Mouse (Mus musculus) neural tube, embryonic 15.5 days (tissue): ENCODE results near the gene Usp24. TPM values are rescaled to one million over a fixed set of nuclear protein-coding genes. Genes with fewer than 3 reads are reported as not detected.

Experiments used
- ATAC-seq: fragments of 200-750 bp; cut with Nextera tagmentation; 2 replicates; pipeline ENCODE4 v1.8.0; 2017; ENCODE audit warnings: mild to moderate bottlenecking, moderate TSS enrichment, moderate library complexity; ENCODE audit not compliant: low FRiP score
- H3K27ac ChIP-seq: fragments of 300-500 bp; sonication (generic); replicated peaks from 2 replicates; pipeline ENCODE4 v1.5.1; 2015; ENCODE audit warnings: mild to moderate bottlenecking, inconsistent platforms
- H3K27me3 ChIP-seq: fragments of 300-500 bp; sonication (generic); replicated peaks from 2 replicates; pipeline ENCODE4 v1.6.1; 2015; ENCODE audit warnings: inconsistent platforms
- H3K36me3 ChIP-seq: fragments of 300-500 bp; sonication (generic); 2 replicates; pipeline ENCODE4 v1.6.1; 2015; ENCODE audit warnings: inconsistent platforms
- H3K4me1 ChIP-seq: fragments of 300-500 bp; sonication (generic); 2 replicates; pipeline ENCODE4 v1.6.1; 2015; ENCODE audit warnings: inconsistent platforms
- H3K4me2 ChIP-seq: fragments of 300-500 bp; sonication (generic); 2 replicates; pipeline ENCODE4 v1.6.1; 2015; ENCODE audit warnings: inconsistent platforms, mild to moderate bottlenecking, moderate library complexity
- H3K4me3 ChIP-seq: fragments of 300-500 bp; sonication (generic); replicated peaks from 2 replicates; pipeline ENCODE4 v1.5.1; 2015; ENCODE audit warnings: mild to moderate bottlenecking, inconsistent platforms
- H3K9ac ChIP-seq: fragments of 300-500 bp; sonication (generic); replicated peaks from 2 replicates; pipeline ENCODE4 v1.6.1; 2015; ENCODE audit warnings: mild to moderate bottlenecking, inconsistent platforms
- H3K9me3 ChIP-seq: fragments of 300-500 bp; sonication (generic); replicated peaks from 2 replicates; pipeline ENCODE4 v1.6.1; 2016; ENCODE audit warnings: inconsistent platforms
- WGBS: fragments of 180-500 bp; shearing (Covaris S2); methylation state at CpG from one replicate; pipeline ENCODE4 v1.1.7; 2015; ENCODE audit warnings: mixed read lengths; 5-methylcytosine and 5-hydroxymethylcytosine counted together
- polyA plus RNA-seq: library from polyadenylated mRNA; unstranded; fragments of >200 nt; fragmentation: Nextera tagmentation; extraction: Ambion mirVana; gene quantifications from 2 replicates; pipeline ENCODE4 v1.2.1, GENCODE M21; 2015

The Usp24 gene
- polyA plus RNA-seq, 1 experiment from 2014 or later = 7.4 TPM

GRCm38 (mm10) chr4:106296412-106297086, 19.5 kb upstream of the Usp24 start:
- H3K9ac ChIP-seq = no peak overlapping the region
- 88% methylated on average over 7 of the region's 7 CpGs for whole genome bisulfite sequencing

GRCm38 (mm10) chr4:106301346-106301745, 14.7 kb upstream of the Usp24 start:
- Histone ChIP-seq H3K27ac (no peak overlapping the region), H3K4me1 (no peaks in the 10 kb centered on the region), H3K4me3 (no peak overlapping the region), H3K9ac (no peak overlapping the region), H3K27me3 (no peaks in the 10 kb centered on the region), H3K9me3 (no peaks in the 10 kb centered on the region), H3K36me3 (no peaks in the 10 kb centered on the region), H3K4me2 (no peak overlapping the region)
- WGBS = 84% methylated on average over 6 of the region's 6 CpGs
- ATAC-seq = no peak

More at GRCm38 (mm10) chr4:106296412-106297086, 19.5 kb upstream of the Usp24 start:
- no peaks in the 10 kb centered on the region for H3K27me3 ChIP-seq
- H3K27ac ChIP-seq = no peak overlapping the region
- H3K9me3 ChIP-seq = no peaks in the 10 kb centered on the region
- no peaks in the 10 kb centered on the region for H3K4me1 ChIP-seq
- no peak overlapping the region for H3K4me3 ChIP-seq
- H3K4me2 ChIP-seq = no peak overlapping the region
- no peaks in the 10 kb centered on the region for H3K36me3 ChIP-seq
- no peak for ATAC-seq

- 94% methylated on average over 3 of the region's 3 CpGs for whole genome bisulfite sequencing
- Histone ChIP-seq H3K4me2 (no peak overlapping the region), H3K27ac (no peak overlapping the region), H3K4me1 (no peaks in the 10 kb centered on the region), H3K27me3 (no peaks in the 10 kb centered on the region), H3K9me3 (no peaks in the 10 kb centered on the region), H3K9ac (no peak overlapping the region), H3K4me3 (no peak overlapping the region), H3K36me3 (no peaks in the 10 kb centered on the region)
- no peak for ATAC-seq
These were observed 7.9 kb upstream of the Usp24 start for GRCm38 (mm10) chr4:106308090-106308489.

GRCm38 (mm10) chr4:106312651-106313050, 3.4 kb upstream of the Usp24 start:
- Histone ChIP-seq H3K27me3 (no peaks in the 10 kb centered on the region), H3K4me1 (peaks cover 10% of the 10 kb centered on the region), H3K9me3 (no peaks in the 10 kb centered on the region), H3K4me2 (no peak overlapping the region), H3K36me3 (no peaks in the 10 kb centered on the region), H3K27ac (no peak overlapping the region), H3K9ac (no peak overlapping the region; the same call in 1 of the 2 replicates), H3K4me3 (no peak overlapping the region)
- no peak for ATAC-seq
- 82% methylated on average over 8 of the region's 8 CpGs for WGBS

DNA sequence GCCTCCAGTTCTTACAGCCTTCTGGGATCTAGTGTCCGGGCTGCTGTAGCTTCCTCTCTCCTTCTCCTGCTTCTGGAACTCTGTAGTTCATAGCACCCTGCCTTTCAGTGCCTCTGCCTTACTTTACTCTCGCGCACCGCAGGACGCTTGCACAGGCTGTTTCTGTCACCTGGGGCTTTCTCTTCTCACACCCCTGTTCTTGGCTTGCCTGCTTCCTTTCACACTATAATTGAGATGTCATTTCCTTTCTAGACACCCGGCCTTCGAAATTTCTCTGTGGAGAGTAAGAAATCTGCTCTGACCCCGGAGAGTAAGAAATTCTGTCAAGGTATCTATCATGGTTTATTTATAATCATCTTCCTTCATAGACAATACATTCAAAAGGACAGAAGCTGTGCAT, 2.9 kb upstream of the Usp24 start:
- WGBS = 90% methylated on average over 8 of the region's 8 CpGs

DNA sequence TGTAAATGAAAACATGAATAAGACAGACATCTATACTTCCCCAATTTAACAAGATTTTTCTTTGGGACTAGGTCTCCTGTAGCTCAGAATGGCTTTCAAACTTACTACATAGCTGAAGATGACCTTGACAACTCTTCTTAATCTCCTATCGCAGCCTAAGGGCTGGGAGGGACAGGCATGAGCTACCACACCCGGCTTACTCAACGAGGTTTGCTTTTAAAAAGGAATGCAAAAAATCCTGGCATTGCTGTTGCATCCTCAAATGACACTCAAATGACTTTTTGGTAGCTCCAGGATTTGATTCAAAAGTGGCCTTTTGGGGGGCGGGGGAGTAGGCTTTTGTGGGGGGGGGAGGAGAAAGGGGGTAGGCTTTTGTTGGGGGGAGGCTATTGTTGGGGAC, 2.1 kb upstream of the Usp24 start:
- no peak overlapping the region for H3K4me2 ChIP-seq
- no peaks in the 10 kb centered on the region for H3K36me3 ChIP-seq
- no peak overlapping the region for H3K4me3 ChIP-seq
- no peak overlapping the region for H3K27ac ChIP-seq
- H3K9ac ChIP-seq = no peak overlapping the region
- peaks cover 22% of the 10 kb centered on the region for H3K4me1 ChIP-seq
- ATAC-seq = no peak
- no peaks in the 10 kb centered on the region for H3K9me3 ChIP-seq
- 81% methylated on average over 4 of the region's 4 CpGs for WGBS
- H3K27me3 ChIP-seq = no peaks in the 10 kb centered on the region

More for the DNA sequence above, 2.9 kb upstream of the Usp24 start:
- Histone ChIP-seq H3K36me3 (no peaks in the 10 kb centered on the region), H3K4me3 (no peak overlapping the region), H3K27ac (no peak overlapping the region), H3K4me2 (no peak overlapping the region), H3K9ac (no peak overlapping the region; the same call in 1 of the 2 replicates), H3K4me1 (peaks cover 14% of the 10 kb centered on the region), H3K9me3 (no peaks in the 10 kb centered on the region), H3K27me3 (no peaks in the 10 kb centered on the region)
- no peak for ATAC-seq

DNA sequence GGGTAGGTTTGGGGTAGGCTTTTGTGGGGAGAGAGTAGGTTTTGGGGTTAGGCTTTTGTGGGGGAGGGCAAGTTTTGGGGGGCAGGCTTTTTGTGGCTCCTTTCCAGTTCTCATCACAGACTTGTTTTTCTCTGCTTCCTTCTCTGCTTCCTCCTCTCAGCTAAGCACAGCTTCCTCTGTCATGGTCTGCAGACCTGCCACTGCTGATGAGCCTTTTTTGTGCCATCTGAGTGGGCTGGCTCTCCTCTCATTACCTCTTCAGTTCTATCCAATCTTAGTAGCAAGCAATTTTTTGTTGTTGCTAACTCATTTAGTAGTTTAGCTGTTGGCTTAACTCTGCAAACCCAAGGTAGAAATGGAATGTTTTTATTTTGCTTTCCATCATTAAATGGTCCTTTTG, 1.7 kb upstream of the Usp24 start:
- H3K9me3 ChIP-seq = no peaks in the 10 kb centered on the region
- peaks cover 26% of the 10 kb centered on the region for H3K4me1 ChIP-seq
- H3K36me3 ChIP-seq = no peaks in the 10 kb centered on the region
- H3K27me3 ChIP-seq = no peaks in the 10 kb centered on the region
- H3K27ac ChIP-seq = no peak overlapping the region
- H3K4me3 ChIP-seq = no peak overlapping the region
- no peak overlapping the region for H3K9ac ChIP-seq
- no peak for ATAC-seq
- H3K4me2 ChIP-seq = no peak overlapping the region

DNA sequence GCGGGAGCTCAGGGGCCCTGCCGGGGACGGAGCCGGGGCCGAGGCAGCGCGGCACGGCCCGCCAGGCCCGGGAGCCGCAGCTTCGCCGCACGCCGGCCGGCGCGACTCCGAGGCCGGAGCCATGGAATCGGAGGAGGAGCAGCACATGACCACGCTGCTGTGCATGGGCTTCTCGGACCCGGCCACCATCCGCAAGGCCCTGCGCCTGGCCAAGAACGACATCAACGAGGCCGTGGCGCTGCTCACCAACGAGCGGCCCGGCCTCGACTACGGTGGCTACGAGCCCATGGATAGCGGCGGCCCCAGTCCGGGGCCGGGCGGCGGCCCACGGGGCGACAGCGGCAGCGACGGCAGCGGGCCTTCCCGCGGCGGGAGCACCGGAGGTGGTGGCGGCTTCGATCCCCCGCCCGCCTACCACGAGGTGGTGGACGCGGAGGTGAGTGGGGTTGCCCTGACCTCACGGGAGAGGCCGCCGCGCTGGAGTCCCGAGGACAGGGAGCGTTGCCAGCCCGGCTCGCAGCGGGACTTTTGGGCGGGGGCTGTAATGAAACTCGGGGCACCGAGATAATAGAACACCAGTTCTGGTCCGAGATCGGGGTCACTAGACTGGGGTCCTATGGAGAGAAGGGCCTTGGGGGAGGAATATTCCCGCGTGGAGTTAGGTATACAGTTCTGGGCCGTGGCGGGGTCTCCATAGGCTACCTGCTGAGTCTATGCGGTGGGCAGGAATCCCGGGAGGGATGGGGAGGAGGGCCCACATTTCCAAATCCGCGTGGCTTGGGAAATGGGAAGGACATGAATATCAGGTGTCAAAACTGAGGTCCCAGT, 552 bp downstream of the Usp24 start:
- no peaks in the 10 kb centered on the region for H3K9me3 ChIP-seq
- H3K36me3 ChIP-seq = no peaks in the 10 kb centered on the region
- peak; percentile 82 for ATAC-seq
- peak overlapping the region; percentile 73 for H3K4me2 ChIP-seq
- no peaks in the 10 kb centered on the region for H3K27me3 ChIP-seq
- H3K4me1 ChIP-seq = peaks cover 37% of the 10 kb centered on the region
- WGBS = under 1% methylated on average over 81 of the region's 81 CpGs
- peak overlapping the region; percentile 94 for H3K4me3 ChIP-seq
- H3K27ac ChIP-seq = peak overlapping the region; percentile 85
- H3K9ac ChIP-seq = peak overlapping the region; percentile 94

DNA sequence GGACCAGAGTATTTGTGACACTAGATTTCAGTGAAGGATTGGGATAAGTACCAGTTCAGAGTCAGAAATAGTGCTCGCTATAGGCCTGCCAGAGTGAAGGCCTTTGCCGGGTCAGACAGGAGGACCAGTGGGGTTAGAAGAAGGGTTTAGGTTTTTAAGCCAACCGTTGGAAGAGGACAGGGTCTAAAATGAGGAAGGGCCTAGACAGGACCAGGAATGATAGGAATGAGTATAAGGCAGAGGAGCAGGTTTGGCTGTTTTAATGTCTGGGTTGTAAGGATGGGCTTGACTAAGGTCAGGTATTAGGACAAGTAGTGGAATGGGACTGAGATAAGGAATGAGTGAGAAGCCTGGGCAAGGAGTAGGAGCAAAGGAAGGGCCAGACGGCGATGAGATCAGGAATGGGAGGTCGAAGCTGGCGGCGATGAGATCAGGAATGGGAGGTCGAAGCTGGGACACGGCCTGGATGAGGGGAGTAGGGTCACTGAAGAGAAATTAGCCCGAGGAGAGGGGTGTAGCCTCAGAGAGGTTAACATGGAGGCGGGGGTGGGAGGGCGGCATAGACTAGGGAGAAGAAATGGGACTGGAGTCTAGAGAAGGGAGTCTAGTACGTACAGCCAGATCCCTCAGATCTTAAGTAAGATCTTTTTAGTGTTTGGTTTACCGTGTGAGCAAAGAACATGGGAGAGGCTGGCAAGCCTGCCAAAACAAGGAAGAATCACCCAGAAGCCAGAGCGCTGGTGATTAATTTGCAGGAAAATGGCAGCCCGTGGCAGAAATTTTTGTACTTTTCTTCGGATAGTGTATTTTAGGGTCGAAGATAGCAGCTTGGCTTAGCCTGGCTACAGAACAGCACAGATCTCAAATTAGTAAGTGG, 1.4 kb downstream of the Usp24 start:
- 15% methylated on average over 19 of the region's 19 CpGs for WGBS
- peak overlapping the region; percentile 85 for H3K27ac ChIP-seq
- H3K9ac ChIP-seq = peak overlapping the region; percentile 94
- ATAC-seq = no peak
- peak overlapping the region; percentile 94 for H3K4me3 ChIP-seq
- H3K9me3 ChIP-seq = no peaks in the 10 kb centered on the region
- peaks cover 37% of the 10 kb centered on the region for H3K4me1 ChIP-seq
- peak overlapping the region; percentile 73 for H3K4me2 ChIP-seq
- no peaks in the 10 kb centered on the region for H3K27me3 ChIP-seq
- H3K36me3 ChIP-seq = no peaks in the 10 kb centered on the region

DNA sequence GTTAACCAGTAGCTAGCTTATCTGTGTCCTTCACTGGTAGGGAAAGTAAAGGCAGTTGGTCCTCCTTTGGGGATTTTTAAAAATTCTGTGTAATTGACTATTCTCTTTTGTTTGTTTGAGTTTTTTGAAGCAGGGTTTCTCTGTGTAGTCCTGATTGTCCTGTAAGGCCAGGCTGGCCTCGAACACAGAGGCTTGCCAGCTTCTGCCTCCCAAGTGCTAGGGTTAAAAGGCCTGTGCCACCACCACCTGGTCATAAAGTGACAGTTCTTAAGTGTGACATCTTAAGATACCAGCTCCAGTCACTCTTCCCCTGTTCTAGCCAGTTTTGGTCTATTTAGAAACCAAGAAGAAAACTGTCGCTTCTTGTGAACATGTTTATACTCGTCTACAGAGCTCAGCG, 2.2 kb downstream of the Usp24 start:
- H3K27me3 ChIP-seq = no peaks in the 10 kb centered on the region
- WGBS = 79% methylated on average over 4 of the region's 4 CpGs
- peaks cover 37% of the 10 kb centered on the region for H3K4me1 ChIP-seq
- no peak for ATAC-seq
- 0 out of 2 replicates have a peak overlapping the region, but pooled peaks have one; percentile 94 for H3K9ac ChIP-seq
- no peaks in the 10 kb centered on the region for H3K36me3 ChIP-seq
- peak overlapping the region; percentile 94 for H3K4me3 ChIP-seq
- H3K27ac ChIP-seq = no peak overlapping the region
- no peaks in the 10 kb centered on the region for H3K9me3 ChIP-seq
- H3K4me2 ChIP-seq = peak overlapping the region; percentile 73

DNA sequence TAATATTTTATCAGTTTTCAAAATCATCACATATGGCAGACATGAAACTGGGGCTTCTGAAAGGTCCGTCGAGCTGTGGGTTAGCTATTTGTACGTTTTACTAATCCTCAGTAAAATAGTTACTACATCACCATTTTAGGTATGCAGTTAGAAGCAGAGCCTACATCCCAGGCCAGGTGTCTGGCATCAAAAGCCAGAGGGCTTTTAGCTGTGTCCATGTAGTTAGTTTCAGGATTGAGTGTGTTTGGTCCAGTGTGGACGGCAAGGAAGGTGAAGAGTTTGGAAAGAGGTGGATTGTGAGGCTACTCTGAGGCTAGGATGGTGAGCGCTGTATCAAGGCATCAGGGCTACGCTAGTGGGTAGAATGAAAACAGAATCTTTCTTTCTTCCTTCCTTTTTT, 3.0 kb downstream of the Usp24 start:
- no peak overlapping the region for H3K9ac ChIP-seq
- H3K9me3 ChIP-seq = no peaks in the 10 kb centered on the region
- H3K4me1 ChIP-seq = peaks cover 37% of the 10 kb centered on the region
- H3K27ac ChIP-seq = no peak overlapping the region
- no peaks in the 10 kb centered on the region for H3K36me3 ChIP-seq
- 86% methylated on average over 6 of the region's 6 CpGs for whole genome bisulfite sequencing
- H3K4me2 ChIP-seq = no peak overlapping the region
- no peaks in the 10 kb centered on the region for H3K27me3 ChIP-seq
- no peak for ATAC-seq
- no peak overlapping the region for H3K4me3 ChIP-seq
